Mouse (Mus musculus) heart, postnatal 0 days (tissue): ENCODE data around the gene Mogat1.

ENCODE experiments used
- CTCF ChIP-seq: IDR thresholded peaks from 2 replicates; pipeline ENCODE4 v1.5.1; 2016; ENCODE audit warnings: antibody characterized with exemption, control low read depth, low read depth
- EP300 ChIP-seq: IDR thresholded peaks from 2 replicates; pipeline ENCODE4 v1.6.1; 2016; ENCODE audit warnings: antibody characterized with exemption, low read depth

DNA sequence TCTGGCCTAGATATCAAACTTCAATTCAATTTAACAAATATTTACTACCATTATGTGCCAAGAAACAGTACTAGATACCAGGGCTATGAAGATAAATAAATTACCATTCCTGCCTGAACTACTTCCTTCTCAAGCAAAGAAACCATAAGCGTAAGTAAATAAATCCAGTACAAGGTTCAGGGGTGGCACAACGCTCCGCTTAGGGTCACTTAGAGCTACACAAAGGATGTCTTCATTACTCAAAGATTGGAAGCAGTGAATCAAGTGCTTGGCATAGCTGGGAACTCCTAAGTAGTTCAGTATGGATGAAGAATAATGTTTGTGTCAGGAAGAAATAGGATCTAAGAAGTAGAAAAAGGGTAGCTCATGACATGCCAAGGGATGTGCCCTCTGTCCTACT, 27.4 kb upstream of the Mogat1 start:
- no peak for TF ChIP-seq CTCF
- TF ChIP-seq EP300, result no peak
